Mouse (Mus musculus): ENCODE measurements around the gene Elfn2. TPM values are rescaled to one million over a fixed set of nuclear protein-coding genes. Genes with fewer than 3 reads are reported as not detected.

Gene Elfn2
- polyA plus RNA-seq, 1 experiment = not detected

- no peak overlapping the region for H3K4me3 ChIP-seq (ENCODE audit: insufficient read depth, low read depth, low read length)
- peaks cover 5% of the 10 kb centered on the region; the same call in 1 of the 2 replicates for H3K4me1 ChIP-seq (ENCODE audit: control insufficient read depth, insufficient read depth, insufficient read length, low read length)
- peak overlapping the region; percentile 16 for H3K27ac ChIP-seq (replicated peaks; ENCODE audit: low read depth, low read length)
Measured at GRCm38 (mm10) chr15:78624961-78625360, 93.6 kb downstream of the Elfn2 start.

DNA sequence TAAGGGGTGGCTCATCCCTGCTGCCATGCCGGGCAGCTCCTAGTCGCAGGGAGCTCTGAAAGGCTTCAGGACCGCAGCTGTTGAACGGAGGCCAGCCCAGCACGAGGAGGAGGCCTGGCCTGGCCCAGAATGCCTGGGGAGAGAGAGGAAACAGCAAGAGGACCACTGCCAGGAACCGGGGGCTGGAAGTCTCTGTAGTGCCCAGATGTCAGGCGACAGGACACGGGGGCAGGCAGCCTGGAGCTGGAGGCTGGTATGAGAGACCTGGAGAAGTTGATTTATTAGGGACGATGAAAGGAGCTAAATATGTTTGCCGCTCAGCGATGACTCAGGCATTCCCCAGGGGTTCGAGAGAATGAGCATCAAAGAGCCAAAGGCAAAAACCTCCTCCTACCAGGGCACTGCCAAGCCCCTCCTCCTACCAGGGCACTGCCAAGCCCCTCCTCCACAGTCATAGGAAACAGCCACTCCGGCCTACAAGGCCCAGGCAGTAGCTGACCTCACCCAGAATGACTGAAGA lies 94.1 kb downstream of the Elfn2 start:
- no peak overlapping the region for H3K4me3 ChIP-seq (ENCODE audit: insufficient read depth, low read depth, low read length)
- H3K27ac ChIP-seq (replicated peaks; ENCODE audit: low read depth, low read length) = peak overlapping the region; percentile 16
- peaks cover 5% of the 10 kb centered on the region; the same call in 1 of the 2 replicates for H3K4me1 ChIP-seq (ENCODE audit: control insufficient read depth, insufficient read depth, insufficient read length, low read length)

DNA sequence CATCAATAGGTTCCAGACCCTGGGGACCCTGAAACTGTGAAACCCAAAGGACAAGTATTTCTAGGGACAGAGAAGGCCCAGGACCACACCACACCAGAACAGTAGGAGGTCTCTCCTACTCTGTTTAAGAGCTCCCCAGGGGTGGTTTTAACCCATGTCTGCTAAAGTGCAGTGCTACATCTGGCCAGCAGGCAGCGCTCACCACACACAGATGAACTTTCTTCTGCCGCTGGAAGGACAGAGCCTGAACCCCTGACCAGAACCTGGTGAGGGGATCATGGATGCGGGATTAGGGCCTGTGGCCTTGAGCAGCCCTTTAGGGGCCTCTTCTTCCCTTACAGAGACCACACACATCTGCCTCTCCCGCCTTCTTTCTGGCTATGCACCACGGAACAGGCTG lies 95.1 kb downstream of the Elfn2 start:
- Histone ChIP-seq H3K27ac (replicated peaks; ENCODE audit: low read depth, low read length) (no peak overlapping the region), H3K4me3 (ENCODE audit: insufficient read depth, low read depth, low read length) (no peak overlapping the region), H3K4me1 (ENCODE audit: control insufficient read depth, insufficient read depth, insufficient read length, low read length) (peaks cover 5% of the 10 kb centered on the region; the same call in 1 of the 2 replicates)

Other genes with a start within 250 kb of the Elfn2 start
- gene Il2rb, start 223.5 kb downstream of the Elfn2 start, polyA plus RNA-seq (2012; ENCODE audit: insufficient read depth, insufficient read length, missing spikeins) = 0.71 TPM in 1 of 2 replicates, not detected in the other
- gene C1qtnf6, start 187.4 kb downstream of the Elfn2 start, polyA plus RNA-seq (2012; ENCODE audit: insufficient read depth, insufficient read length, missing spikeins) = 2.7 and 3.3 TPM in 2 replicates
- not detected in 2 replicates for gene Sstr3, start 174.1 kb downstream of the Elfn2 start, polyA plus RNA-seq (2012; ENCODE audit: insufficient read depth, insufficient read length, missing spikeins)
- gene Rac2, start 146.0 kb downstream of the Elfn2 start, polyA plus RNA-seq (2012; ENCODE audit: insufficient read depth, insufficient read length, missing spikeins) = 3.6 and 8.2 TPM in 2 replicates
- 4.9 and 6.8 TPM in 2 replicates for gene Cyth4, start 121.7 kb downstream of the Elfn2 start, polyA plus RNA-seq (2012; ENCODE audit: insufficient read depth, insufficient read length, missing spikeins)
- gene Mfng, start 54.7 kb upstream of the Elfn2 start, polyA plus RNA-seq (2012; ENCODE audit: insufficient read depth, insufficient read length, missing spikeins) = 12.0 and 20.7 TPM in 2 replicates
- gene Card10, start 84.3 kb upstream of the Elfn2 start, polyA plus RNA-seq (2012; ENCODE audit: insufficient read depth, insufficient read length, missing spikeins) = 3.9 and 4.8 TPM in 2 replicates
- 18.4 and 21.7 TPM in 2 replicates for gene Cdc42ep1, start 123.9 kb upstream of the Elfn2 start, polyA plus RNA-seq (2012; ENCODE audit: insufficient read depth, insufficient read length, missing spikeins)
- gene Lgals2, start 136.8 kb upstream of the Elfn2 start, polyA plus RNA-seq (2012; ENCODE audit: insufficient read depth, insufficient read length, missing spikeins) = not detected in 2 replicates
- gene Gga1, start 158.4 kb upstream of the Elfn2 start, polyA plus RNA-seq (2012; ENCODE audit: insufficient read depth, insufficient read length, missing spikeins) = 23.7 and 29.1 TPM in 2 replicates
- not detected in 2 replicates for gene Gm49510, start 180.9 kb upstream of the Elfn2 start, polyA plus RNA-seq (2012; ENCODE audit: insufficient read depth, insufficient read length, missing spikeins)
- gene Sh3bp1, start 181.0 kb upstream of the Elfn2 start, polyA plus RNA-seq (2012; ENCODE audit: insufficient read depth, insufficient read length, missing spikeins) = 2.2 and 3.3 TPM in 2 replicates
- gene Pdxp, start 195.1 kb upstream of the Elfn2 start, polyA plus RNA-seq (2012; ENCODE audit: insufficient read depth, insufficient read length, missing spikeins) = 0.67 and 1.3 TPM in 2 replicates
- gene Lgals1, start 208.0 kb upstream of the Elfn2 start, polyA plus RNA-seq (2012; ENCODE audit: insufficient read depth, insufficient read length, missing spikeins) = 2,169 and 2,213 TPM in 2 replicates
- 22.6 and 34.2 TPM in 2 replicates for gene Nol12, start 216.2 kb upstream of the Elfn2 start, polyA plus RNA-seq (2012; ENCODE audit: insufficient read depth, insufficient read length, missing spikeins)
- gene Triobp, start 229.0 kb upstream of the Elfn2 start, polyA plus RNA-seq (2012; ENCODE audit: insufficient read depth, insufficient read length, missing spikeins) = 19.0 and 24.7 TPM in 2 replicates